Mouse (Mus musculus): ENCODE measurements around the gene Bcl6. TPM values are rescaled to one million over a fixed set of nuclear protein-coding genes. Genes with fewer than 3 reads are reported as not detected.

Gene Bcl6
- polyA plus RNA-seq, 1 experiment from 2014 or later, result 0.05 TPM

DNA sequence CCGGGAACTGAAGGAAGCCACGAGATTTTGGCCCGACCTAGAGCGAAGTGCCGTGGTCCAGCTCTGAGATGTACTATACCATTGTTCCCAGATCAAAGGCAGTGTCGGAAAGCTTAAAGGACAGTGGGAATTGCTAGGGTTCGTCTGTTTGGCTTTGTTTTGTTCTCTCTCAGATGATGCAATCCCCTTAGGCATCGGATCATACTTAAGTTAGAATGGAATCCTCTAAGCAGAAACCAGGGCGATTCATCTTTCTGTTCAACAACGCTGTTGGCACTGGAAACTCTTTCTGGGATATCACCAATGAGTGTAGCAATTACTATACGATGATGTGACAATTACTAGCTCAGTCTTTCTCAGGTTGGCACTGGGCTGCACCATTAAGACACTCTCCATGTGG, 56.4 kb downstream of the Bcl6 start, which contains the start of gene Rtp2:
Rtp2 (minus strand) TSS at position 101 of the 400 bp plus-strand sequence.
- no peaks in the 10 kb centered on the region for H3K4me1 ChIP-seq
- no peak for ATAC-seq (ENCODE audit: low FRiP score, low read depth)
- no peak within 1 kb of the TSS for H3K9ac ChIP-seq
- no peaks in the 10 kb centered on the region for H3K36me3 ChIP-seq
- H3K4me3 ChIP-seq, result no peak within 1 kb of the TSS
- no peak within 1 kb of the TSS for H3K4me2 ChIP-seq (replicated peaks)
- H3K27me3 ChIP-seq (replicated peaks), result no peaks in the 10 kb centered on the region
- WGBS, result 67% methylated on average over 11 of the region's 11 CpGs
- H3K27ac ChIP-seq, result no peak within 1 kb of the TSS
- no peaks in the 10 kb centered on the region for H3K9me3 ChIP-seq

DNA sequence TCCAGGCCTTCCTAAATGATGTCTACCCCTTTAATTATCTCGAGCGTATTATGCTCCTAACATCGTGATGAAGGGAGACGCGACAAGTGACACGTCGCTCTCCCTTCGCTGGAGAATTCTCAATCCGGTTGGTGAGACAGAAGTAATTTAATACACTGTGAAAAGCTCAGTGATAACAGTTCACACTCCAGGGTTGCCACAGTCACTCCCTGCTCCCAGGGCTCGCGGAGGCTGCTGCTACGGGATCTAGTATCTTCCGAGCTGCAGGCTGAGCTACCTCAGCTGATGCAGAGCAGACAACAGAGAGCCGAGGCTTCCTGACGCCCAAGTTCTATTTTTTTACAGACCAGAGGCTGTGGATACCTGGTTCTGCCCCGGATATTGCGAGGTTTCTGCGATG, 57.4 kb downstream of the Bcl6 start:
- H3K27me3 ChIP-seq (replicated peaks), result no peaks in the 10 kb centered on the region
- no peak overlapping the region for H3K27ac ChIP-seq
- no peak for ATAC-seq (ENCODE audit: low FRiP score, low read depth)
- H3K4me2 ChIP-seq (replicated peaks), result no peak overlapping the region
- no peaks in the 10 kb centered on the region for H3K9me3 ChIP-seq
- no peak overlapping the region for H3K4me3 ChIP-seq
- H3K9ac ChIP-seq, result no peak overlapping the region
- H3K4me1 ChIP-seq, result no peaks in the 10 kb centered on the region
- 82% methylated on average over 18 of the region's 18 CpGs for WGBS
- H3K36me3 ChIP-seq, result no peaks in the 10 kb centered on the region

DNA sequence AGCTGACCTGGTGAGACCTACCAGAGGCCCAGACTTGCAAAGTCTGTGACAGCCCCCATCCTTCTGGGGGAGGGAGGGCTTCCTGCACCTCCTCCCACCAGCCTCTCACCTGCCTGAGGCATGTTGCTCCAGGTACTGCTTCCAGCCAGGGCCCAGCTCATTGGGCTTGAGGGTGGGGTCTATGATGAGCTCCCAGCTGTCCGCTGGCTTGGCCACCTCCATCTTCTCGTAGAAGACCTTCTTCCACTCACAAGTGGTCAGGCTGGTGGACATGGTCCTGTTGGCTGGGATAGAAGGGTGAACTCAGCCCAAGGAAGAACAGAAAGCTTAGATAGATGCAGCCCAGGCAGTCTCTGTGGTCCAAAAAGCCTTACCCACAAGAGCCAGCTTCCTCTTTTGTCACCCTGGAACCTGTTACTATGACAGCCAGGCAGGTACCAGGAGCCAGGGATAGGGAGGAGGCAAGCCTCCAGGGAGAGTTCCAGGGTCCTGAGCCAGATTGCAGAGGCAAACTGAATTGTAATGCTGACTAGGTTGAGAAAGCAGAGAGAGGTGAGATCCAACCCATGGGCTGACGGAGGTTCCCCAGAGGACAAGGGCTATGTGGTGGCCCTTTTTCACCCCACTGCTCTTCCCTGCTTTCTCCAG, 58.1 kb downstream of the Bcl6 start:
- Histone ChIP-seq H3K36me3 (no peaks in the 10 kb centered on the region), H3K27me3 (replicated peaks) (no peaks in the 10 kb centered on the region), H3K27ac (no peak overlapping the region), H3K4me2 (replicated peaks) (no peak overlapping the region), H3K9me3 (no peaks in the 10 kb centered on the region), H3K4me3 (no peak overlapping the region), H3K4me1 (no peaks in the 10 kb centered on the region), H3K9ac (no peak overlapping the region)
- 86% methylated on average over 3 of the region's 3 CpGs for WGBS
- ATAC-seq (ENCODE audit: low FRiP score, low read depth), result no peak

DNA sequence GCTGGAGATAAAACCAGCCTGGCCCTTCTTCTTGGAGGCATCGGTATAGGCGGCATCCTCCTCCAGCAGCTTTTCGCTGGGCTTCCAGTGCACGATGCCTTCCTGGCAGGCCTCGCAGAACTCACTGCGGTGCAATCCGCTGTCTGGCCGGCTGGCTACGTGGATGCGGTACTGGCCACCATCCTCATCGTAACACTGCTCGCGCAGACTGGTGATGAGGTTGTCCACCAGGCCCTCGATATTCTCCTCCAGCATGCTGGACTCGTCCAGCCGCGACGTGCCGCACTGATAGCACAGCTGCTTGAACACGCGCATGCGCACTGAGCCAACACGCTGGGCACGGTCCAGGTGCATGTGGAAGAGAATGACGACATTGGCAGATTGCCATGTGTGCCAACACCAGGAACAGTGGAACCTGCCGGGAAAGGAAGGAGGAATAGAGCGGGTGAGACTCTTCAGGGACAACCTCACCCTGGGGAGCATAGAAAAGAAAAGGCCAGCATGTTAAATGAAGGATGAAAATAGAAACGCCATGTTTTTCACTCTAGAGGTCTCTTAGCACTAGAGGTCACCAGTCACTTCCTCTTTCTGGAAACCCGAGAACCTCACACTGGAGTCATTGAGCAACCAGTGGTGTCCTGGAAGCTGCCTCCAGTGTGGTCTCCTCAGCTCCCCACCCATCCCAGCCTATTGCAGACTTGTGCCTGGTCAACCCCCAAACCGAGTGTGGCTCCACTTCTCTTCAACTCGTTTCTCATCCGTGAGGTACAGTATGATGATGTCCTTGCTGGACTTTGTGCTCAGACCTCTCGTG, 61.1 kb downstream of the Bcl6 start:
- H3K4me2 ChIP-seq (replicated peaks), result no peak overlapping the region
- no peaks in the 10 kb centered on the region for H3K4me1 ChIP-seq
- no peak overlapping the region for H3K9ac ChIP-seq
- H3K27ac ChIP-seq, result no peak overlapping the region
- no peaks in the 10 kb centered on the region for H3K27me3 ChIP-seq (replicated peaks)
- WGBS, result 93% methylated on average over 33 of the region's 33 CpGs
- no peak overlapping the region for H3K4me3 ChIP-seq
- no peak for ATAC-seq (ENCODE audit: low FRiP score, low read depth)
- H3K9me3 ChIP-seq, result no peaks in the 10 kb centered on the region
- no peaks in the 10 kb centered on the region for H3K36me3 ChIP-seq

DNA sequence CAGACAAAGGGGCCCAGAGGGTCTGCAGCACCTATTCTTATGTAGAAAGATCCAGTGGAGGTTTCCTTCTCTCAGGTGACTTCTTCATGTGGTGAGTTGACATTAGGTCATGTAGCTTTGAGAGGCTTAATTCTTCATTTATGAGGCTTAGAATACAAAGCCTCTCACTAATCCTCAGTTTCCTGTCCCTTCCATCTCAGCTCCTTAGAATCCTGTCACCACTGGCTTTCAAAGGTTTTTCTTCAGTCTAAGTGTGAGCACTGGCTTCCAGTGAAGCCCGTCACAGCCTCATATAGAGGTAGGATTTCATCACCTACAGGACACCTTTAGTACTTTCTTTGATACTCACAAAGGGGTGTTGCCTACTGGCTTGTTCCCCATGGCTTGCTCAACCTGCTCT, 65.7 kb downstream of the Bcl6 start:
- no peaks in the 10 kb centered on the region for H3K9me3 ChIP-seq
- H3K27ac ChIP-seq, result no peak overlapping the region
- no peak for ATAC-seq (ENCODE audit: low FRiP score, low read depth)
- no peaks in the 10 kb centered on the region for H3K36me3 ChIP-seq
- H3K27me3 ChIP-seq (replicated peaks), result no peaks in the 10 kb centered on the region
- WGBS, result 92% methylated on average over 1 of the region's 1 CpGs
- no peak overlapping the region for H3K4me2 ChIP-seq (replicated peaks)
- no peaks in the 10 kb centered on the region for H3K4me1 ChIP-seq
- H3K4me3 ChIP-seq, result no peak overlapping the region
- H3K9ac ChIP-seq, result no peak overlapping the region

DNA sequence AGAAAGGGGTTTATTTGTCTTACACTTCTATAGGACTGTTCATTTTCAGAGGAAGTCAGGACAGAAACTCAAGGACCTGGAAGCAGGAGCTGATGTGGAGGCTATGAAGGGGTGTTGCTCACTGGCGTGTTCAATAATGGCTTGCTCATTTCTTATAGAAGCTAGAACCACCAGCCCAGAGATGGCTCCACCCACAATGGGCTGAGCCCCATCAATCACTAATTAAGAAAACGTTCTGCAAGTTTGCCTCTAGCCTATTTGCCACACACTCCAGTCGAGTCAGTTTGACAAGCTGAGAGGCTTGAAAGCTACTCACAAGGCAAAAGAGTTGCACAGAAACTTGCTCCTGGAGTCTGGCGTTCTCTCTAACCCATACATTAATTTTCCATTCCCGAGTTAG, 67.0 kb downstream of the Bcl6 start:
- Histone ChIP-seq H3K27ac (no peak overlapping the region), H3K36me3 (no peaks in the 10 kb centered on the region), H3K9ac (no peak overlapping the region), H3K4me3 (no peak overlapping the region), H3K4me2 (replicated peaks) (no peak overlapping the region), H3K27me3 (replicated peaks) (no peaks in the 10 kb centered on the region), H3K4me1 (no peaks in the 10 kb centered on the region), H3K9me3 (no peaks in the 10 kb centered on the region)
- 81% methylated on average over 5 of the region's 5 CpGs for WGBS
- no peak for ATAC-seq (ENCODE audit: low FRiP score, low read depth)

DNA sequence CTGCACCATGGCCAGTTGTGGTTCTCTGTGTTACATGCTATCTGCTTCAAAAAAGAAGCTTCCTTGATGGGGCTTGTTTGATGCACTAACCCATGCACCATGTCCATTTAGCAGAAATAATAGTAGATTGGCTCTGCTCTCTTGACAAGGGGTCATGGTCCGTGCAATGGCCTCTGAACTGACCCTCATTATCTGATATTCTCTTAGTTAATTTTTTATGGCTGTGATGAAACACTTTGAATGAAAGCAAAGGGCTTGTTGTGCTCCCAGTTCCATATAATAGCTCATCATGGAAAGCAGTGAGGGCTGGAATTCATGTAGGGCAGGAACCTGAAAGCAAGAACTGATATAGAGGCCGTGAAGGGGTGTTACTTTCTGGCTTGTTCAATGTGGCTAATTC, 69.2 kb downstream of the Bcl6 start:
- 79% methylated on average over 2 of the region's 2 CpGs for WGBS
- H3K9me3 ChIP-seq, result no peaks in the 10 kb centered on the region
- no peak for ATAC-seq (ENCODE audit: low FRiP score, low read depth)
- H3K4me1 ChIP-seq, result no peaks in the 10 kb centered on the region
- no peak overlapping the region for H3K4me2 ChIP-seq (replicated peaks)
- no peak overlapping the region for H3K9ac ChIP-seq
- no peak overlapping the region for H3K27ac ChIP-seq
- H3K27me3 ChIP-seq (replicated peaks), result no peaks in the 10 kb centered on the region
- no peak overlapping the region for H3K4me3 ChIP-seq
- H3K36me3 ChIP-seq, result no peaks in the 10 kb centered on the region

Other genes with a start within 250 kb of the Bcl6 start
- 139 and 140 TPM in 2 replicates for gene Sst, start 97.9 kb downstream of the Bcl6 start, polyA plus RNA-seq (2016; fragmentation: Nextera tagmentation; extraction: Ambion mirVana)
- gene Rtp2, start 56.5 kb downstream of the Bcl6 start, polyA plus RNA-seq (2016; fragmentation: Nextera tagmentation; extraction: Ambion mirVana), result not detected in 2 replicates
- not detected in 2 replicates for gene Gm37419, start 370 bp downstream of the Bcl6 start, polyA plus RNA-seq (2016; fragmentation: Nextera tagmentation; extraction: Ambion mirVana)

Measured in neural tube, embryonic 12.5 days (tissue).